Mouse (Mus musculus): ENCODE results near the gene Tctn3. TPM values are rescaled to one million over a fixed set of nuclear protein-coding genes. Genes with fewer than 3 reads are reported as not detected.
"Not testable (repeated sequence)": the region's sequence is repeated elsewhere in the genome, so short reads cannot be mapped to it uniquely, and the experiment has no call there.

Gene Tctn3
- polyA plus RNA-seq, 2 experiments: 11.4 to 17.0 TPM

DNA sequence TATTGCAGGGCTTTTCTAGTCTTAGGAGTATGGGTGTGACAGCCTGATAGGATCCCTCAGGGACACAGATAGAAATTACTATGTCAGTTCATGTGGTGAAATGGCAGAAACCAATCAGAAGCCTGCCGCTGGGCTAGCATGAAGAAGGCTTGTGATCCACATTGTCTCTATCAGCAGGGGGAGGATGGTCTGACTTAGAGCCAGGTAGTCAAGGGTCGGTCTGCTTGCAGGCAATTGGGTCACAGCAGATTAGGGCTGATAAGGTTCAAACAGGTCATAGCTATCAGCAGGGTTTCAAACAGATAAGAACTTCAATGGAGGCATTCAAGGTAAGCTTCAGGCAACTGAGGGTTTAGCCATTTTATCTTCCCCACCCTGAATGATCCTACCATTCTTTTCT lies 31.1 kb downstream of the Tctn3 start:
- DNase-seq (ENCODE audit: low spot score): no peak
- ATAC-seq (ENCODE audit: low FRiP score, low read depth): no peak
- Histone ChIP-seq H3K27ac (replicated peaks; ENCODE audit: low read depth, low read length) (no peak overlapping the region), H3K27me3 (ENCODE audit: control insufficient read depth, insufficient read depth, low read length) (no peaks in the 10 kb centered on the region), H3K4me2 (replicated peaks; ENCODE audit: low read depth, low read length, severe bottlenecking) (no peak overlapping the region), H3K4me1 (ENCODE audit: control insufficient read depth, insufficient read depth, low read length) (no peaks in the 10 kb centered on the region), H3K9ac (ENCODE audit: low read depth, low read length, severe bottlenecking) (no peak overlapping the region), H3K4me3 (replicated peaks; ENCODE audit: low read length) (no peak overlapping the region), H3K9me3 (ENCODE audit: control insufficient read depth, low read length) (no peaks in the 10 kb centered on the region), H3K36me3 (ENCODE audit: control insufficient read depth, insufficient read depth, low read length) (peaks cover 69% of the 10 kb centered on the region)
- no peak for TF ChIP-seq POLR2A (IDR thresholded peaks at IDR 0.05; ENCODE audit: borderline replicate concordance, extremely low read depth, insufficient read depth, insufficient read length)
- WGBS: 91% methylated on average over 2 of the region's 2 CpGs

DNA sequence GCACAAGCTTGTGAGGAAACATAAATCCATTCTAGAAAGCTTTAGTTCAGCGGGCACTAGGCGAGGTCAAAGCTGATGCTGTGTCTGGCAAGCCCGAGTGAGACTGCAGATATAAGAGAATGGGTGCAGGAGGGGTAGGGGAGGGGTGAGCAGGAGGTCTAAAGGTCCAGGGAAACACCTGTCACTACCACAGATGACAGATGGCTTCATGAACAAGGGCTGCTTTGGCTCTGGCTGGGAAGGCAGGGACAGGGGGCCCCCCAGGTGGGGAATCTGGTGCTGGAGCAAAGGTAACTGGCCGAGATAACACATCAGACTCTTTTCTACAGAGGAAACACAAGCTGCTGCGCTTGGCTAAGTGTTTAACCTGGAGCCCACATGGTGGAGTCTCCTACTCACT lies 36.6 kb downstream of the Tctn3 start:
- H3K9me3 ChIP-seq (ENCODE audit: control insufficient read depth, low read length): peaks cover 5% of the 10 kb centered on the region; the same call in 1 of the 2 replicates
- DNase-seq (ENCODE audit: low spot score) (no peak), ATAC-seq (ENCODE audit: low FRiP score, low read depth) (no peak)
- H3K4me3 ChIP-seq (replicated peaks; ENCODE audit: low read length): no peak overlapping the region
- H3K36me3 ChIP-seq (ENCODE audit: control insufficient read depth, insufficient read depth, low read length): peaks cover 89% of the 10 kb centered on the region
- no peak overlapping the region for H3K4me2 ChIP-seq (replicated peaks; ENCODE audit: low read depth, low read length, severe bottlenecking)
- 89% methylated on average over 5 of the region's 5 CpGs for WGBS
- TF ChIP-seq POLR2A (IDR thresholded peaks at IDR 0.05; ENCODE audit: borderline replicate concordance, extremely low read depth, insufficient read depth, insufficient read length): no peak
- H3K9ac ChIP-seq (ENCODE audit: low read depth, low read length, severe bottlenecking): no peak overlapping the region
- H3K27ac ChIP-seq (replicated peaks; ENCODE audit: low read depth, low read length): no peak overlapping the region
- H3K27me3 ChIP-seq (ENCODE audit: control insufficient read depth, insufficient read depth, low read length): no peaks in the 10 kb centered on the region
- no peaks in the 10 kb centered on the region for H3K4me1 ChIP-seq (ENCODE audit: control insufficient read depth, insufficient read depth, low read length)

DNA sequence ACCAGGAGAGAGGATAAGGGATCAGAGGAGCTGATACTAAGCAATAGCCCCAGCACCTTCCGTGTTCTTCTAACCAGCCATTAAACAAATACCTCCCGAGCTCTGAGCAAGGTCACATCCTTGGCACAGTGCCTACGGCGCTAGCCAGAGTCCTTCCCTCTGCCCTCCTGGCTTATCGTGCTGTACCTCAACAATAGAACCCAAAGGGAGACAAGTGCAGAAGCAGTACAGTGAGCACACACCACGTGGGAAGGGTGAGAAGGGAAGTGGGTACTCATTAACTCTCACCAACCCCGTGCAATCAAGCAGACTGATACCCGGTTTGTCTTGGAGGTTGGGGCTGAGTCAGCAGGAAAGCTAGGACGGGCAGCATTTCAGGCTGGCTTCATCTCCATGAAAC lies 41.3 kb downstream of the Tctn3 start:
- Histone ChIP-seq H3K4me2 (replicated peaks; ENCODE audit: low read depth, low read length, severe bottlenecking) (no peak overlapping the region), H3K36me3 (ENCODE audit: control insufficient read depth, insufficient read depth, low read length) (peaks cover 99% of the 10 kb centered on the region), H3K27me3 (ENCODE audit: control insufficient read depth, insufficient read depth, low read length) (no peaks in the 10 kb centered on the region), H3K4me1 (ENCODE audit: control insufficient read depth, insufficient read depth, low read length) (no peaks in the 10 kb centered on the region), H3K27ac (replicated peaks; ENCODE audit: low read depth, low read length) (no peak overlapping the region), H3K4me3 (replicated peaks; ENCODE audit: low read length) (no peak overlapping the region), H3K9me3 (ENCODE audit: control insufficient read depth, low read length) (peaks cover 11% of the 10 kb centered on the region; the same call in 1 of the 2 replicates), H3K9ac (ENCODE audit: low read depth, low read length, severe bottlenecking) (no peak overlapping the region)
- ATAC-seq (ENCODE audit: low FRiP score, low read depth) (no peak), DNase-seq (ENCODE audit: low spot score) (no peak)
- 97% methylated on average over 9 of the region's 9 CpGs for whole genome bisulfite sequencing
- no peak for TF ChIP-seq POLR2A (IDR thresholded peaks at IDR 0.05; ENCODE audit: borderline replicate concordance, extremely low read depth, insufficient read depth, insufficient read length)

DNA sequence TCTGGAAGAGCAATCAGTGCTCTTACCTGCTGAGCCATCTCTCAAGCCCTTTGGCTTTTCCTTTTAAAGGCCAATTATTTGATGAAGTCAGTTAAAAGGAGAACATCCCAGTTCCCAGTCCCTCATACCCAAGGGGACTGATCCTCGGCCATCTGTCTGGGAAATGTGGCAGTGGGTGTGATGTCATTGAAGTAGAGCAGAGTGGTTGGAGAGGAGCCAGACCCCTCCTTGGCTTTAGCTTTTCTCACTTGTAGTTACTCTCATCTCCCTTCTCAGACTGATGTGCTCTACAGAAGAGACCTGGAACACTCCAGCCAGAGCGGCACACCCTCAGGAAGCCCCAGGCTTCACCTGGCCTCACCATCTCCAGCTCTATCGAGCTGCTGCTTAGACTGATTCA lies 44.4 kb downstream of the Tctn3 start:
- WGBS: 91% methylated on average over 3 of the region's 3 CpGs
- Histone ChIP-seq H3K4me1 (ENCODE audit: control insufficient read depth, insufficient read depth, low read length) (no peaks in the 10 kb centered on the region), H3K4me3 (replicated peaks; ENCODE audit: low read length) (no peak overlapping the region), H3K9ac (ENCODE audit: low read depth, low read length, severe bottlenecking) (no peak overlapping the region), H3K27me3 (ENCODE audit: control insufficient read depth, insufficient read depth, low read length) (no peaks in the 10 kb centered on the region), H3K27ac (replicated peaks; ENCODE audit: low read depth, low read length) (no peak overlapping the region), H3K4me2 (replicated peaks; ENCODE audit: low read depth, low read length, severe bottlenecking) (no peak overlapping the region), H3K36me3 (ENCODE audit: control insufficient read depth, insufficient read depth, low read length) (peaks cover 98% of the 10 kb centered on the region), H3K9me3 (ENCODE audit: control insufficient read depth, low read length) (peaks cover 11% of the 10 kb centered on the region; the same call in 1 of the 2 replicates)
- TF ChIP-seq POLR2A (IDR thresholded peaks at IDR 0.05; ENCODE audit: borderline replicate concordance, extremely low read depth, insufficient read depth, insufficient read length): no peak
- DNase-seq (ENCODE audit: low spot score): no peak
- ATAC-seq (ENCODE audit: low FRiP score, low read depth): no peak

DNA sequence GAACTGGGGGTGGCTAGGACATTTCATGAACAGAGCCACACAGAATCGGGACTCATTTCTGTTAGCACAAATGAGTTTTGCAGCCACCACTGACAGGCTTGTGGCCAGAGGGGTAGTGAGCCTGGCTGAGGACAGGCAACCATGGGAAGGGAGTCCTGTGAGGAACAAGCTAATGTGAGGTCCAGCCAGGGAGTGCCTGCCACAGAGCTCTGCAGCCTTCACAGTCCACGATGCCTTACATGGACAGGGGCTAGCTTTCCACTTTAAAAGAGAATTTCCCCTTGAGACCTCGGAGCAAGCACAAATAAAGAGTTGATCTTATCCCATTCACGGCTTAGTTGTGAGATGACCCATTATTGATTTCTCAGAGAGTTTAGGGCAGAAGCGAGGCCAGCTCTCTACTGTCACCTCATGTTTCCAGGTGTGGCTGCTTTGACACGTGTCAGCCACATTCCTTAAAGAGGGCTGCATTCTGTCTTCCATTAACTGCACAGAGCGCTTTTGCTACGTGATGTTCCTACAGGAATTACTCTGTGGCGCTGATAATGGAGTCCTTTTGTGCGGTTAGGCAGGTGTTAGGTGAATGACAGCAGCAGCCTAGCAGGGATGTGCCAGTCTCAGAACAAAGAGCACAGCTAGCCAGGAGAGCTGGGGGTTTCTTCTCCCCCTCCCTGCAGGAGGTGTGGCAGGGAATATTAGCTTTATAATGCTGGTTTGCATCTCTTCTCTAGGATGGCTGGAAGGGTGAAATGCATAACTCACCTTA lies 48.0 kb downstream of the Tctn3 start:
- ATAC-seq (ENCODE audit: low FRiP score, low read depth) (no peak), DNase-seq (ENCODE audit: low spot score) (no peak)
- H3K4me2 ChIP-seq (replicated peaks; ENCODE audit: low read depth, low read length, severe bottlenecking): no peak overlapping the region
- no peak overlapping the region for H3K4me3 ChIP-seq (replicated peaks; ENCODE audit: low read length)
- H3K27me3 ChIP-seq (ENCODE audit: control insufficient read depth, insufficient read depth, low read length): no peaks in the 10 kb centered on the region
- no peaks in the 10 kb centered on the region for H3K9me3 ChIP-seq (ENCODE audit: control insufficient read depth, low read length)
- 83% methylated on average over 10 of the region's 10 CpGs for WGBS
- H3K36me3 ChIP-seq (ENCODE audit: control insufficient read depth, insufficient read depth, low read length): peaks cover 74% of the 10 kb centered on the region
- no peaks in the 10 kb centered on the region for H3K4me1 ChIP-seq (ENCODE audit: control insufficient read depth, insufficient read depth, low read length)
- H3K27ac ChIP-seq (replicated peaks; ENCODE audit: low read depth, low read length): no peak overlapping the region
- TF ChIP-seq POLR2A (IDR thresholded peaks at IDR 0.05; ENCODE audit: borderline replicate concordance, extremely low read depth, insufficient read depth, insufficient read length): no peak
- no peak overlapping the region for H3K9ac ChIP-seq (ENCODE audit: low read depth, low read length, severe bottlenecking)

DNA sequence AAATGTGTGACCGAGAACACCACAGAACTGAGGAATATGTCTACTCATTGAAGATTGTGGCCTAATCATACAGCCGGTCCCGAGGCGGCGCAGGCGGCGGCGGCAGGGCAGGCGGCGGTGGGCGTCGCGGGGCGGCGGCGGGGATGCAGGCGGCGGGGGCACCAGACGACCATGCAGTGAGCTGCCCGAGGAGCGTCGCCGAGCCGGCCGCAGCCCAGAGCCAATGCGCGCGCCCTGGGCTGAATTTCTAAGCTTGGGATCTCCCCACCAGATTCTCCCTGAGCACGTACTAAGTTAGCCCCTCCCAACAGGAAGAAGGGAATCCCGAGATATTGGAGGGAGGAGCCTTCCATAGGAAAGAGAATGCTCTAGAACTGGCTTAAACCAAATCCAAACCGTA lies 50.5 kb downstream of the Tctn3 start:
- H3K9me3 ChIP-seq (ENCODE audit: control insufficient read depth, low read length); H3K4me3 ChIP-seq (replicated peaks; ENCODE audit: low read length); H3K4me2 ChIP-seq (replicated peaks; ENCODE audit: low read depth, low read length, severe bottlenecking); H3K9ac ChIP-seq (ENCODE audit: low read depth, low read length, severe bottlenecking); H3K4me1 ChIP-seq (ENCODE audit: control insufficient read depth, insufficient read depth, low read length); H3K27me3 ChIP-seq (ENCODE audit: control insufficient read depth, insufficient read depth, low read length); DNase-seq (ENCODE audit: low spot score); ATAC-seq (ENCODE audit: low FRiP score, low read depth); H3K27ac ChIP-seq (replicated peaks; ENCODE audit: low read depth, low read length): not testable (repeated sequence)
- WGBS: 70% methylated on average over 12 of the region's 31 CpGs
- peaks cover 68% of the 10 kb centered on the region for H3K36me3 ChIP-seq (ENCODE audit: control insufficient read depth, insufficient read depth, low read length)

All from limb, embryonic 14.5 days (tissue).